Mouse (Mus musculus): ENCODE measurements at regions not wholly inside any gene's neighbourhood (a gene's known extent, or its start where the extent isn't known, plus 50 kb on each side); places are given as distances from the start of the nearest gene placed in this dataset.

DNA sequence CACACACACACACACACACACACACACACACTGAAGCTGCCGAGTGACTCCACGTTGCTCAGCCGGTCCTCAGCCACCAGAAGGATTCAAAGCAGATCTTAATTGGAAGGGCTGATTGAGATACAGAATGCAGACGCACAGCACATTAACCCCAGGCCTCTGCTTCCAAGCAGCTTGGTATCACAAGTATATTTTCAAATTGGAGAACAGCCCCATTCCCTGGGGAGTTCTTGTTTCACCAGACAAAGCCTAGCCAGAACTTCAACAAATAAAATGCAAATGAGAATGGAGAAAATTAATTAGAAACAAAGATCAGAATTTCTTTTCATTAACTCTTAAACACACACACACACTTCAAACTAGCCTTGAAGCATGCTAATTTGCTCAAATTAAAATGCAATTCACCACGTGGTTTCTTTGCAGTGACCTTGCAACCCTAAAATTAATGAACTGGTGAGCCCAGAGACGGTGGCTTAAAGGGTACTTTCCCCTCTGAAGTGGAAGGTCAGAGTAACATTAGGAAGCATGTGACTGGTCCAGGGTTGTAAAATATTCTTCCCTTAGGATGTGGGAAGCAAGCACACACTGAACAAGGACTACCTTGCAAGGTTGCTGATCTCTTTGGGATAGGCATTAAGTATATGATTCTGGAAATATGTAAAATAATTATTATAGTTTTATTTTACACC is 72.2 kb upstream of the Dapk1 start:
- TF ChIP-seq GATA1 (IDR thresholded peaks at IDR 0.05; ENCODE audit: borderline replicate concordance, low read length) (no peak), FLI1 (IDR thresholded peaks at IDR 0.05; ENCODE audit: low read length) (no peak)

Data from megakaryocyte, embryonic 14.5 days (primary cell).